Mouse (Mus musculus): Measurements from ENCODE around the gene Olfr323.
A peak's percentile ranks its signal among the peaks of the same experiment; 100 is the strongest.

DNA sequence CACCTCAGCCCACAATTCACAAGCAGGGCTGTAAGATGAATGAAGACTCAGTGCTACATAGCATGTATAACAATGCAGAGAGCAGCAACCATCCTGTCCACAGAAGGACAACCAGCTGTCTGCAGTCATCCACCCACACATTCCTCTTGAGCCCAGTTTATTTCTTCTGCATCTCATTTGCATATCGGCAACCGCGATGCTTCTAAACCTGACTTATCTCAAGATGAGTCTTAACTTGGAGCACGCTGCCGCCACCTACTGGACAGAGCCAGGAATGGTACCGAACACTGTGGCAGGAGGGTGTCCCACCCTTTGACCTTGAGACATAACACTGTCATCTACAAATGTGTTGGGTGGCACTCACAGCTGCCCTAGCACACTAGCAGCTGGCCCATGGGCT is 13.0 kb upstream of the Olfr323 start:
- no peak for TF ChIP-seq POLR2A (IDR thresholded peaks at IDR 0.05; ENCODE audit: low read depth, low read length)
- peak; percentile 73; the same call in 1 of the 2 replicates for TF ChIP-seq CTCF (IDR thresholded peaks at IDR 0.05; ENCODE audit: borderline replicate concordance, insufficient read depth, low read length)
